Mouse (Mus musculus) gastrocnemius, postnatal 10 days (tissue): ENCODE data around the gene Rcan1. TPM values are rescaled to one million over a fixed set of nuclear protein-coding genes. Genes with fewer than 3 reads are reported as not detected.
"Not testable (repeated sequence)": the region's sequence is repeated elsewhere in the genome, so short reads cannot be mapped to it uniquely, and the experiment has no call there.

Experiments
- DNase-seq: peaks from one replicate; pipeline ENCODE4 v3.0.0; 2021; ENCODE audit warnings: mixed read lengths
- long read RNA-seq, 2 experiments: library from polyadenylated mRNA; stranded (forward); transcript quantifications; one replicate each; pipeline ENCODE4 v2.0.0; 2021
- total RNA-seq, 2 experiments: library from RNA; stranded (reverse); gene quantifications; 2 replicates each; pipeline ENCODE4 v1.2.3; 2021

Rcan1 gene
- 10 to 100 TPM; 45.3 to 51.6 TPM for total RNA-seq
- long read RNA-seq, experiment 1, transcript Rcan1-202 (4 exons, 2,324 nt): major isoform, 64 of 128 reads
- long read RNA-seq, experiment 1, transcript Rcan1-201 (4 exons, 2,190 nt): minor isoform, 53 of 128 reads
- long read RNA-seq, experiment 1, partial matches to known transcripts: 1 of 128 reads
- long read RNA-seq, experiment 1, other reads (novel, unspliced or antisense): 10 of 128 reads
- long read RNA-seq, experiment 2, transcript Rcan1-201 (4 exons, 2,190 nt): major isoform, 85 of 164 reads
- long read RNA-seq, experiment 2, transcript Rcan1-202 (4 exons, 2,324 nt): minor isoform, 69 of 164 reads
- long read RNA-seq, experiment 2, partial matches to known transcripts: 6 of 164 reads
- long read RNA-seq, experiment 2, other reads (novel, unspliced or antisense): 4 of 164 reads

- DNase-seq: no peak
Observed at GRCm38 (mm10) chr16:92470706-92471105, at the start of gene Rcan1. Gene Rcan1 (minus strand): TSS chr16:92470867.

GRCm38 (mm10) chr16:92519820-92520492 lies 49.3 kb upstream of the Rcan1 start:
- peak; percentile 19 for DNase-seq

DNA sequence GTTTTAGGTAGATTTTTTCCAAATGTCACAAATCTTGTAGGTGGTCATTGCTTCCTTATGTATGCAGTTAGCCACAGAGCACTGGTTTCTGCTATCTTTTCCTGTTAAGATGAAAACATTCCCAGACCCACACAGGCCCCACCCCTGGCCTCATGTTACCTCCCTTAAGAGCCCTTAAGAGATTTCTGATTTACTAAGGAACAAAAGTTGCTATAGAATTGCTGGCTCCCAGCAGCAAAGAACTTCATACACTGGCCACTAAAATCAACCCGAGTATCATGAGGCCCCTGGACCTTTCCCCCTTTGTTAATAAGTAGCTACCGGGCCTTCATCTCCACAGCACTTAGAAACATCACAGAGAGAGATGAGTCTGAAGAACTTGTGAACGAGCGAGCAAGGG lies 48.1 kb upstream of the Rcan1 start:
- no peak for DNase-seq

DNA sequence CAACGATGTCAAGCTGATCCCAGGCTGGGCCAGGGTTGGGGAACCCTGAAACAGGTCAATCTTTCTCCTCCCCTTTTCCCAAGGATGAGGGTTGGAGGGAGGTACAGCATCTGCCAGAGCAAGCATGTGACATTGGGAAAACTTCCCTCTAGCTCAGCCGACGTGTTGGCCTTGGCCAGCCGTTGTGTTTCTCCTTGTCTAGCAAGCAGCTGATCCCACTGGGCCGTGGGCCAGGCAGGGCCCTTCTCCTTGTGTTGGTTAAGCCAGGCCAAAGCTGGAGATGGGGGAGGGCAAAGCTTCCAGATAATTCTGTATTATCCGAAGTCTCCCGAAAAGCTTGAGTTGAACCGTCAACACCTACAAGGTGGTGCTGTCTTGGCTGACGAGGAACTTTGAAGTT lies 45.5 kb upstream of the Rcan1 start:
- DNase-seq: peak; percentile 22

GRCm38 (mm10) chr16:92514896-92515295 lies 44.2 kb upstream of the Rcan1 start:
- DNase-seq: not testable (repeated sequence)

DNA sequence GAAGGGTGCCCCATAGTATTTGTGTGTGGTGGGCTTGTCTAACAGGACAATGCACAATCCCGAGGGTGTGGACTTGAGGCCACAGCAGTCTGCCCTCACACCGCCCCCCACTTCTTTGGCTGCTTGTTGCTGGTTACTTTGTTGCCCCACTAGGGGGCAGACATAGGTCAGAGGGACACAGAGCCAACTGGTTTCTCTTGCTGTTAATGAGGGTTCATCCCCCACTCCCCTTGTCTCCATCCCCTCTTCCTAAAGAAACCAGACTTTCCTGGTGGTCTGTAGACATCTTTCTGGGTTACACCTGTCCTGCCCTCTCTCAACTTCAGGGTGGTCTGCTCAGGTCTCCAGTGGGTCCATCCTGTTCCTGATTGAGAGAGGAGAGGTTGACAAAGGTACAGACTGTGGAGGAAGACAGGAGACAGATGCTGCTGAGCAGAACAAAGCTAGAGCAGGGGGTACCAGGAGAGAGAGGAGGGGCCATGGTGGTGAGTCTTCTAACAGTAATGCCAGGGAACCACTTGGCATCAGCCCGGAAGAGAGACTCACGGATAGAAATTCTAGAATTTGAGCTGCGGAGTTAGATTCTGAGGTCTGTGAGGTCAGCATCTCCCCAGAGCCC lies 41.2 kb upstream of the Rcan1 start:
- DNase-seq: peak; percentile 29

DNA sequence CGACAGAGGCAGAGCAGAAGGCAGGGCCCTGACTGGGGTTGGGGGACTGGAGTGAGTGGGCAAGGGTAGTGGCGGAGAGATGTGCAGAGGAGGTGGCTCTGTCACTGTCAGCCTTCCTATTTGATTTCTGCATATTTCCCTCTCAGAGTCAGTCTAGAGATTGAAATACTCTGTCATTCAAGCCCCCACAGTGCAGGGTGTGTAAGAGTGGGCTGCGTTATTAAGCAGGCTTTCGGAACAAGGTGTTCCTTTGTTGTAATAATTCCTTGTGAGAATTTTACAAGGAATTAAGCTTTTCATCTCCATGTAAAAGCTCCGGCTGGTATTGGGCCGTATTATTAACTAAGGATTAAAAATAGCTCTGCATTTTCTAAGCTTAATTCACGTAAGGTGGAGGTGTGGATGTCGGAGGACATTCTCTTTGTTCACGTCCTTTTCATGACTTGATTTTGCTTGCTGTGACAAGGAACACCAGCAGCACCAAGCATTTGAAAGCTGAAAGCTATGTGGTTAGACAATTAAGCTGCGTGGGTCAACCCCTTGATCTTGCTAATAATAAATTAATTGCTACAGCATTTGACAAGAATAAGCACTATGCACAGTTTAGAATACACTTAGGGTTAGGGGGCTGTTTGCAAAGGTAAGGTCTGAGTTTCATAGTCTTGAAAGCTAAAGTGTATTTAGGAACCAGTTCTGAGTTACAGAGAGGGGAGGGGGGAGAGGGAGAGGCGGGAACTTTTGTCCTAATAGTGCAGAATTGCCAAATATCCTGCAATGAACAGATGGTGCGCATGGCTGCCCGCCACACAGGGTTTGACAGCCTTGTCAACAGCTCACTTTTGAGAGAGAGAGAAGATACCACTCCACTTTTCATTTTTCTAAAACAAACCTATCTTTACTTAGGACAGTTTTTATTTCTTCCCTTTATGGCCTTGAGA lies 40.4 kb upstream of the Rcan1 start:
- no peak for DNase-seq

DNA sequence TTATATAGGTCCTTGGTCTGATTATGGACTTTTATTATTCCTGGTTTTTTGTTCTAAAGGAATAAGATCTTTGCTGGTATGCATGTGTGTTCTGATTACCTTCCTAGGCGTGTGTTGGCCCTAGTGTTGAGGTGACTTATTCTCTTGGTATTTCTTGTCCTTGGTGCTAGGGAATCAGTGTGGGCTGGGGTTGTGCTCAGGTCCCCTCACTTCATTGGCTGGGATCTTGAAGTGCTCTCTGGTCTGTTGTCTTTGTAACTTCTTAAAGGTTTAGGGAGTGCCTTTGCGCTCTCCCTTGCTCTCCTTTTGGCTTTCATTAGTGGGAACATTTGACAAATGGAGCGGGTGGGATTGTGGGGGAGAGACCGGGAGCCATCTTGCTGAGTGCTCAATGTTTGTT lies 36.9 kb upstream of the Rcan1 start:
- DNase-seq: no peak

- DNase-seq: no peak
Observed at GRCm38 (mm10) chr16:92503105-92503504, 32.4 kb upstream of the Rcan1 start.

DNA sequence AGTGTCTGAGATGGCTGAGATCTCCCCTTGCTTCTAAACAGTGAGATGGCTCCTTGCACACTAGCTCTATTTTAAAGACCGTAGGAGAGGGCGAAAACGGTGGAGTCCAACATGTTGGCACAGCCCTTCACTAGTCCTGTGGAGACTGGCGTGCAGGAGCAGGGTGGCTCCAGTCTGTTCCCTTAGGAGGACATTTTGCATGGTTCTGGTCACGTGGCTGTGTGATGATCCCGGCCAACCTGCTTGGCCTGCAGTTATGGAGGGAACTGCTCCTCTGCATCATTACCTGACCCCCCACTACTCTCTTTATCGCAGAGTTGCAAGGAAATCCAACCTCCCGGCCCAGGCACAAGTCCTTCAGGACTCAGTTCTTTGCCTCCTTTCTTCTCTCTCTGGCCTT lies 29.9 kb upstream of the Rcan1 start:
- no peak for DNase-seq

DNA sequence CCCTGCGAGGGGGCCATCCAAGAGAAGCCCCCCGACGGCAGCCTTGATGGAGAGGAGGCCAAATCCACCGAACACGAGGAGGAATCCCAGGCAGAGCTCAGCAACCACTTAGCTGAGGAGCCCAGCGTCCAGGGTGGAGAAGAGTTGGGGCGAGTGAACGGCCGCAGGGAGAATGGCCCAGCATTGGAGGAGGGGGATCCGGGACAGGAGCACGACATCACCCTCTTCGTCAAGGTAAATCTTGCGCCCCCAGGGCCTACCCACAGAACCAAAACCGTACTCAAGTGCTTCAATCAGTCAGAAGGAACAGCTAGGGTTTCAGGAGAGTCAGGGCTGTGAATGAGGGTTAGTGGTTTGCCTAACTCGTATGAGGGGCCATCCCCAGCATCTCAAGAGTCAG lies 28.7 kb upstream of the Rcan1 start:
- no peak for DNase-seq

GRCm38 (mm10) chr16:92498589-92498981 lies 27.9 kb upstream of the Rcan1 start:
- peak; percentile 10 for DNase-seq

DNA sequence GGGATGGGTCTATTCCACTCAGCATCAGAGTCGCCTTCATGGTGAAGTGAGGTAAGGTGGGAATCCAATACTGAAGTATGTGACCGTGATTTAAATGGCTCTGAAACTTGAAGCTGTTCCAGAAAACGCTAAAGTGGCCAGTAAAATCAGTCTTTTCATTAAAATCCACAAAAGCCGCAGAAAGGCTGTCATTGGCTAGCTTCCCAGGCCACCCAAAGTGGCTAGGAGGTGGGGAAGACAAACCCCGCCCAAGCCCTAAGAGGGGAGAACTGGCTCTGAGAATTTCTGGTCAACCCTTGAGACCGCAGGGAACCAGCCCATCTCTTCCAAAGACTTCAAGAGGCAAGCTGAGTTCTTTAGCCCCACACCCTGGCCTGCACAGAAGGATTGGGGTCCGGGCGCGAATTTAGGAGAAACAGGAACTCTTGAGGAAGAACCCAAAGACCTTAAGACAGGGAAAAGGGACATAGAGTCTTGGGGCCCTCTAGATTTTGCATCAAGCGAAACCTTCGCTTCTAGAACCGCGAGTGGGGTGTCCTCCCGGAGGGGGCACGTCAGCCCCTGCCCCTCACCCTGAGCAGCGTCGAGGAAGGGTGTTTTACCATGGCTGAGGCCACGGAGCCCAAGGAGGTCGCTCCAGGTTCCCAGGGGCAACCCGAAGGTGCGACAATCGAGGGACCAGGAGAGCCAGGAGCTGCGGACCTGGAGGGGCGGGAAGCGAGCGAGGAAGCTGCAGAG lies 27.4 kb upstream of the Rcan1 start:
- DNase-seq: peak; percentile 12

- no peak for DNase-seq
Observed at GRCm38 (mm10) chr16:92489356-92489755, 18.7 kb upstream of the Rcan1 start.

- DNase-seq: no peak
Observed at GRCm38 (mm10) chr16:92488456-92488855, 17.8 kb upstream of the Rcan1 start.

GRCm38 (mm10) chr16:92487489-92487888 lies 16.8 kb upstream of the Rcan1 start:
- no peak for DNase-seq

DNA sequence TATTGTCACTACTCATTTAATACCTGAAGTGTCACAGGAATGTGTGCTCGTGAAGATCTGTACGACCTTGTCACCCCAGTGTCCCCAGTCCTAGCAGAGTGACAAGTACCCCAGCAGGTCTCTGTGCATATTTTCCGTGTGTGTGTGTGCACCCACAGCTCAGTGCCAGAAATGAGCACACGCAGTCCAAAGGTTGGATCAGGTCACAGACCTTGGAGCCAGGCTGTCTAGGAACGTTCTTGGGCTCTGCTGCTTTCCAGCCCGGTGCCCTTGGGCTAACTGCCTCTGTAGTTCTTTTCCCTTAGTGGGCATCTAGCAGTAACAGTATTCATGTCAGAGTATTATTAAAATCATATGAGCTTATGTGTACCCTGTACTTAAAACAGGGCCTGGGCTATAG lies 16.4 kb upstream of the Rcan1 start:
- DNase-seq: no peak

DNA sequence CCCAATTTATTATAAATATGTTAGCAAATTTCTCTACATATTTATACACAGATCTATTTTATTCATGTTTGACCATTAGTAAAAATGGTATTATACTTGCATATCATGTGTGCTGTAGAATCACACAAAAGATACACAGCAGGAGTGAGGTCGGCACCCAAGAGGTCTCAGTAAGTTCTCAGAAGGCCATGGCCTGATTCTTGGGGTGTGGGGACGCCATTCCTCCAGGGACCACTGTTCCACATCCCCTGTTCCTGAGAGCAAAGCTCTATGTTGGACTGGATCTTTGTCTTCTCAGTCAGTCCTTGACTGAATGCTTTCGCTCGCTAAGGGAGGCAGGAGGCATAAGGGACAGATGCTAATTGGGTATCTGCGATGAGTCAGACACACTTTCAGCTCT lies 14.8 kb upstream of the Rcan1 start, which contains the start of gene Clic6:
Clic6 (plus strand) TSS at position 301 of the 400 bp plus-strand sequence.
- DNase-seq: no peak

GRCm38 (mm10) chr16:92478561-92479150 lies 8.0 kb upstream of the Rcan1 start:
- peak; percentile 66 for DNase-seq

- no peak for DNase-seq
Observed at GRCm38 (mm10) chr16:92475093-92475860, 4.6 kb upstream of the Rcan1 start.
